Mouse (Mus musculus): Measurements from ENCODE around the gene Gm7945.
"Not testable (repeated sequence)": the region's sequence is repeated elsewhere in the genome, so short reads cannot be mapped to it uniquely, and the experiment has no call there.

Gm7945 gene

DNA sequence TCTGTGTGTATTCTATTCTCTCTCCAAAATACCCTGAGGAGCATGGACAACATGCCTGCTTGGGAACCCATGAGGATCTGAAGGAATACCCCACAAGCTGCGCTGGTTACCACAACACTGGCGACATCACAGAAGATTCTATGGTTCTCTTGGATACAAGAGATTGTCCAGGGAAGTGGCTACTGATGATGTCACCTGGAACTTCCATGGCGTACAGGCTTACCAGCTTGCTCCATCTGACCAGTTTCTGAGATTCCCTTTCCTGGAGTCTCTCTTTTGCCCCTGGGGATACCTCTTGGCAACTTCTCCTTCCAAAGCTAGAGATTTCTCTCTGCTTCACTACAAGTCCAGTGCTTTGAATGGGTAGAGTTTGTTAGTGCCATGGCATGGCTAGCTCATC lies at the start of gene Gm7945:
Gene Gm7945, minus strand, starts transcription at position 101 of the 400 bp plus-strand sequence.
- DNase-seq (ENCODE audit: low spot score) = not testable (repeated sequence)

DNA sequence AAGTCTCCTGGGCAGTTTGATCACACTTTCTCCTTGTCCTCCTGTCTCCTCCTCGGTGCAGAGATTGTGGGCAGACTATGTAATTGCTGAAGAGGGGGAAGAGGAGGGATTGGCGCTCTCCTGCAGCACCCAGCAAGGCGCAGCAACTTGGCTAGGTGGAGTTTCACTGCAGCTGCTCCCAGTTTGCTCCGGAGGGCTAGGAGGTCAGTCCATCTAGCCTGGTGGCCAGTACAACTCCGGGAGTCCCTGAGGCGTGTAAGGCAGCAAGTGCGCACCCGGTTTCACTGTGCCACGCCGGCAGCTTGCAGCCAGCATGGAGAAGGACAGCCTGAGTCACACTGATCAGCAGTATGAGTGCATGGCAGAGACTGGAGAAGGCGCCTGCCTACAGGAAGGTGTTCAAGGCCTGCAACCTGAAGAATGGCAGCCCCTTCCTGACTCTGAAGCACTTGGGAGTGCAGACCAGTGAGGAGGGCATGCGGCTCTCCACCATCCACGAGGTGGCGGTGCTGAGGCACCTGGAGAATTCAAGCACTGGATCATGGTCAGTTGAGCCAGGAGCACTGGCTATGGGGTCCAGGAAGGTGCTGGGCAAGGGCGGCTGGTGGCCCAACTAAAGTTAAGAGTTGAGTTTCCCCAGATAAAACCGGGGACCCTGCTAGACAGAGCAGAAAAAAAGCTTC lies 39.4 kb upstream of the Gm7945 start:
- DNase-seq (ENCODE audit: low spot score) = not testable (repeated sequence)

DNA sequence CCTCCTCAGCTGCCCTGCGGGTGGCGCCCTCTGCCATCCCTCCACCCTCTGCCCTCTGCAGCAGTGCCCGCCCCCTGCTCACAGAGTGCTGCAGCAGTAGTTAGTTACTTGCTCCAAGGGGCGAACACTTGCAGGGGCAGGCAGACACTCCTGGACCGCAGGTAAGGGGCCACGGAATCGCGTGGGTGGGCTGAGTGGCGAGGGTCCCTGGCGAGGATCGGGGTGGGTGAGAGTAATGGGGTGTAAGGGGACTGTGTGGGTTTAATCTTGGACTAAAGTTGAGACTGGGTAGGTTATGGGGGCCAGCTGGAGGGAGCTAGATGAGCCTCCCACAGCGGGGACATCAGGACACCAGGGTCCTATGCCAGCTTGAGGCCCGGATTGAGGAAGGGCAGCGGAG lies 38.5 kb upstream of the Gm7945 start:
- peak; percentile 1 for DNase-seq (ENCODE audit: low spot score)

DNA sequence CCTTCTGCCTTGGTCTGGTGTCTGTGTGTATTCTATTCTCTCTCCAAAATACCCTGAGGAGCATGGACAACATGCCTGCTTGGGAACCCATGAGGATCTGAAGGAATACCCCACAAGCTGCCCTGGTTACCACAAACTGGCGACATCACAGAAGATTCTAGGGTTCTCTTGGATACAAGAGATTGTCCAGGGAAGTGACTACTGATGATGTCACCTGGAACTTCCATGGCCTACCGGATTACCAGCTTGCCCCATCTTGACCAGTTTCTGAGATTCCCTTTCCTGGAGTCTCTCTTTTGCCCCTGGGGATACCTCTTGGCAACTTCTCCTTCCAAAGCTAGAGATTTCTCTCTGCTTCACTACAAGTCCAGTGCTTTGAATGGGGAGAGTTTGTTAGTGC lies 22.0 kb upstream of the Gm7945 start, which contains the start of gene Gm6482:
Gene Gm6482, minus strand, starts transcription at position 101 of the 400 bp plus-strand sequence.
- not testable (repeated sequence) for DNase-seq (ENCODE audit: low spot score)

DNA sequence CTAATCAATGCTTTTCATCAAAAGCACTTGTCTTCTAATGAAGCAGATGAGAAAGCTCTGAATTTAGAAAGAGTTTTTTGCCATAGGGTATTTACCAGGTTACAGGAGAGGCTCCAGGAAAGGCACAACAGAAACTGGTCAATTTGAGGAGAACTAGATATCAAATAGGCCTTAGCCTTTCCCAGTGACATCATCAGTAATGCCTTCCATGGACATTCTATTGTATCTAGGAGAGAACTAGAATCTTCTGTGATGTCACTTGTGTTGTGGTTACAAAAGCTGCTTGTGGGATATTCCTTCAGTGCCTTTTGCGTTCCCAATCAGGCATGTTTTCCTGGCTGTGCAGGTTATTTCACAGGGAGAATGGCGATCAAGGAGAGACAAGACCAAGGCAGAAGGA lies 37.9 kb downstream of the Gm7945 start, which contains the start of gene Gm5798:
Gene Gm5798, plus strand, starts transcription at position 301 of the 400 bp plus-strand sequence.
- not testable (repeated sequence) for DNase-seq (ENCODE audit: low spot score)

All from adipocyte (in vitro differentiated cells).